Mouse (Mus musculus): ENCODE measurements around the gene Ltbp2. TPM values are rescaled to one million over a fixed set of nuclear protein-coding genes. Genes with fewer than 3 reads are reported as not detected.

Gene Ltbp2
- total RNA-seq, 2 experiments from 2014 or later: 0.26 to 0.71 TPM

DNA sequence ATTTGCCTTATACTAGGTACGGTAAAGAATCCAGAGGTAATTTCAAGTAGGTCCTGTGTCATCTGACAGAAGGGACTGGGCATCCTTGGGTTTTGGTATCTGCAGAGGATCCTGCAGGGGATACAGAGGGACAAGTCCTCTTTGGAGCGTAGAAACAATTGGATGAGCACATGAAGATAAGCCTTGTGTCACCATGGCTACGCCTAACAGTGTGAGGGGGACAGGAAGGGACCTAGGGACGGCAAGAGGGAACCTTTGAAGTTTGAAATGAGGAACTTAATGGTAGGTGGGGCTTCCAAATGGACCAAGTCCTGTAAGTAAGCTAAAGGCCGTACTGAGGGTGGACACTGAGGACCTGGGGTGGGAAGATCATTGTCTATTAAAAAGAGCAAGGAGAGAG, 21.0 kb upstream of the Ltbp2 start:
- H3K4me3 ChIP-seq: no peak overlapping the region
- TF ChIP-seq CTCF (conservative IDR thresholded peaks at IDR 0.05): no peak
- no peak overlapping the region for H3K27ac ChIP-seq
- no peak for DNase-seq (ENCODE audit: low spot score in 2 of 2)

- no peak for TF ChIP-seq CTCF (conservative IDR thresholded peaks at IDR 0.05)
- no peak overlapping the region for H3K4me3 ChIP-seq
- H3K27ac ChIP-seq: no peak overlapping the region
- no peak for DNase-seq (ENCODE audit: low spot score in 2 of 2)
Observed at GRCm38 (mm10) chr12:84896235-84896634, 19.9 kb upstream of the Ltbp2 start.

DNA sequence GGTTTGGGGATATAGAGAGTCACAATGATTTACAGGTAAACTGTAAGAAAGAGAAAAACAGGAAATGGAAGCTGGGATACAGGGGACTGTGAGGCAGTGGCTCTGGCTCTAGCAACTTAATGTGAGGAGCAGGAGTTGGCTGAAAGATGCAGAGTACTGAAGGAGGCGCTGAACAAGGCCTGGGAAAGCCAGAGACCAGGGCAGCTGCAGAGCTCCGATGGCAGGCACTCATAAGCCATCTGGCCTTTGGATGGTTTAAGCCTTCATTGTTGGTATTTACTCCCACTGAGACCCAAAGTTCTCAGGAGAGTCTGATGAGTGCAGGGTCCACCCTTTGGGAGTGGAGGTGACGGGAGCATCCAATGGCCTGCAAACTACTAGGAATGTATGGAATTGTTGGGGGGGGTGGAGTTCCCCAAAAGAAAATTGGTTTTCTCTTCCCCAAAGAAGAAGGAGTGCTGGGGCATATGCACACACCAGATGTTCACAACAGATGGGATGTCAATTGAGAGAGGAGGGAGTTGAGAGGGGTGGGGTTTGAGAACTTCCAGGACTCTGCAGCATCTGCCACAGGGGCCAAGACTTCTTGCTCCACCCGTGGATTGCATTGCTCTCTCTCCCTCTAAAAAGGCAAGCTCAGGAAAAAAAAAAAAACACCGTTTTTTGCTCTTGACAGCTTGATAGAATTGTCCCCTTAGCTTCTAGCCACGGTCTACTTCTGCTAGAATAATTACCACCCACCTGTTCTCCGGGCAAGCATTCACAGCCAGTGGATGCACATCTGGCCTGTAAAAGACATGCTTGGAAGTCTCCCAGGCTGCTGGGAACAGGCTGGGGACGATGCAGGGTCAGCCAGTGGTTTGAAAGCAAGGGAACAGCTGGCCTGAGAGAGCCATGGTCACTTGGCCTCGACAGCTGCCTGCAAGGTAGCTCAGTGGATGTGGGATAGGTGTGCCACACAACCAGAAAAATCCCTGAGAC, 17.6 kb upstream of the Ltbp2 start:
- Histone ChIP-seq H3K27ac (no peak overlapping the region), H3K4me3 (no peak overlapping the region)
- no peak for TF ChIP-seq CTCF (conservative IDR thresholded peaks at IDR 0.05)
- DNase-seq (ENCODE audit: low spot score in 2 of 2): no peak

DNA sequence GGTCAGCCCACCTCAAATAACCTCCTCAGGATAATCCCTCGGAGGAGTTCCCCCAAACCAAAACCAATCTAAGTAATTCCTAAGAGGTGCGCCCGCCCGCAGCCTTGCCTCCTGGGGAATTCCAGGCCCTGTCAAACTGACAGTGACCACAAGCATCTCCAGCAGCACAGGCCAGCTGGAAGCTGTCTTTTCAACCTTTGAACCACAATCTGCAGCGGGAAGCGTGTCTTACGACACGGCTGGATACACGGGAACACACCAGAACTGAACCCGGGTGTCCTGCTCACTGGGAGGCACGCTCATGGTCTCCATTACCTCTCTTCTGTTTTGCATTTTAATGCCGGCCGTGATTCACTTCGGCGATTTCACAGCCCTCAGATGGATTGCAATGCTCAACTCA, 14.0 kb upstream of the Ltbp2 start:
- no peak for DNase-seq (ENCODE audit: low spot score in 2 of 2)
- H3K27ac ChIP-seq: no peak overlapping the region
- no peak overlapping the region for H3K4me3 ChIP-seq
- TF ChIP-seq CTCF (conservative IDR thresholded peaks at IDR 0.05): no peak

GRCm38 (mm10) chr12:84885107-84885876, 9.0 kb upstream of the Ltbp2 start:
- no peak for TF ChIP-seq CTCF (conservative IDR thresholded peaks at IDR 0.05)
- DNase-seq (ENCODE audit: low spot score in 2 of 2): no peak
- no peak overlapping the region for H3K27ac ChIP-seq
- H3K4me3 ChIP-seq: no peak overlapping the region

DNA sequence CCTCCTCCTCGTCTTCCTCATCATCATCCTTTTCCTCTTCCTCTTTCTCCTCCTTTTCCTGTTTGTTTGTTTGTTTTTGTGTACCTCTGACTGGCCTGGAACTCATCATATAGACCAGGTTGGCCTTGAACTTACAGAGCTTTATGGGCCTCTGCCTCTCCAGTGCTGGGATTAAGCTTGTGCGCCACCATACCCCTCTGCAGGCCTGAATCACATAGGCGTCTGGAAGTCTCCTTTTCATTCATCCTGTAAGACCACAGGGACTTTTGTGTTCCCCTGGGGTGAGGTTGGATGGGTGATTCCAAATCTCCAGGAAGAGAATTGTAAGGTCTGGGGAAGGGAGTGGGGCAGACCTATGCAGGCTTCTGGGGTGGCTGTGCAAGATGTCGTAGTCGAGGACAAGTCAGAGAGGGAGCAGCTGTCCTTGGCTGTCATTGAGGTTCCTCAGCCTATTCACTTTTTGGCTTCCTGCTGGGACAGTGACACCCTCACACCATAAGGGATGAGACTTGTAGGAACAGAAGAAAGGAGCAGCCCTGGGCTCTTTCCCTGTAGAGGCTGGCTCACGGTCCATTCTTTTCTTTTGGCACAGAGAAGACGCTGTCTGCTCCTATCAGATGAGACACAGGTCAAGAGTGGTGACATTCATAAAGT, 8.2 kb upstream of the Ltbp2 start:
- Histone ChIP-seq H3K4me3 (no peak overlapping the region), H3K27ac (no peak overlapping the region)
- TF ChIP-seq CTCF (conservative IDR thresholded peaks at IDR 0.05): no peak
- no peak for DNase-seq (ENCODE audit: low spot score in 2 of 2)

GRCm38 (mm10) chr12:84882796-84883195, 6.5 kb upstream of the Ltbp2 start:
- no peak overlapping the region for H3K4me3 ChIP-seq
- DNase-seq (ENCODE audit: low spot score in 2 of 2): no peak
- no peak overlapping the region for H3K27ac ChIP-seq
- no peak for TF ChIP-seq CTCF (conservative IDR thresholded peaks at IDR 0.05)

GRCm38 (mm10) chr12:84880091-84880490, 3.8 kb upstream of the Ltbp2 start:
- Histone ChIP-seq H3K4me3 (no peak overlapping the region), H3K27ac (no peak overlapping the region)
- DNase-seq (ENCODE audit: low spot score in 2 of 2): no peak
- TF ChIP-seq CTCF (conservative IDR thresholded peaks at IDR 0.05): no peak

DNA sequence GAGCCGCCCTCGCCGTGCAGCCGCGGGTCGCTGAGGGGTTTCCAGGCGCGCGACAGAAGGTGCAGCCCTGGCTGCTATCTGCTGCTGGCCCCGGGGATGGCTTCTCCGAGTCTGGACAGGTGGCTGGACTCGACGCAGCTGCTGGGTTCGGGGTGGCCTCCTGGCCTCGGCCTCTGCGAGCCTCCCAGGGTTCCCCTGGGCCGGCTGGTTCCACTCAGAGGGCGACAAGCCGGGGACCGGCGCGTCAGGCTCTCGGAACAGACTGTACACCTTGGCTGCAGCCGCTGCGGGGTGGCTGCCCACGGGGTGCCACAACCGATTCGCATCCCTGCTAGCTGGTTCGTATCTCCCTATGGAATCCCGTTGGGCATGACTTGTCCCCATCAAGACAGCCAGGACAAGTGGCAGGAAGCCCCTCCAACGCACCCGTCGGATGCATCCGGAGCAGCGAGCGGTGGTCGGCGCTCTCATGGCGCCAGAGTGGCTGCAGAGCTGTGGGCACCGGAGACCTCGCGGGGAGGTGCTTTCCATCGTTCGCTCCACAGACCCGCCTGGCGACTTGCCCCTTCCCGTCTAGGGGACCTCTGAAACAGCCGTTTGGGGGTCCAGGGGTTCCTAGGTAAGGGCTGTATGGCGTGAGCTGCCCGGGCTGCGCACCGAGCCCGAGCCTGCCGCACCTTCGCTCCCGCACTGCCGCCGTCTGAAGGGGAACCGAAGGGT, 411 bp downstream of the Ltbp2 start:
- H3K4me3 ChIP-seq: peak overlapping the region; percentile 30; the same call in 1 of the 2 replicates
- no peak for DNase-seq (ENCODE audit: low spot score in 2 of 2)
- no peak overlapping the region for H3K27ac ChIP-seq
- no peak for TF ChIP-seq CTCF (conservative IDR thresholded peaks at IDR 0.05)

DNA sequence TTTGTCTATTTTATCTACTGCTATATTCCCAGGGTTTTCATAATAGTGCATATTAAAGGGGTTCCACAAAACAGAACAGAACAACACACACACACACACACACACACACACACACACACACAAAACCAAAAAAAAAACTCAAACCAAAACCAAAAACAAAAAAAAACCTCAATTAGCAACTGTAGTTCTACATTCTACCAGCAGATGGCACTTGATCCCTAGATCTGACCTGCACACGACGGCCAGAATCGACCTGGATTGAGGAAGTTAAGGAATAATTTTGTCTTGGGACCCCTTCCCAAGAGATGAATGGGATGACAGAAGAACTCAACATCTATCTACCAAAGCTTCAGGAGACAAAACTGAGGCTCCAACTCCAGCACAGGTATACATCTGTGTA, 2.9 kb downstream of the Ltbp2 start:
- DNase-seq (ENCODE audit: low spot score in 2 of 2): no peak
- TF ChIP-seq CTCF (conservative IDR thresholded peaks at IDR 0.05): peak; percentile 80
- Histone ChIP-seq H3K4me3 (no peak overlapping the region), H3K27ac (no peak overlapping the region)

- Histone ChIP-seq H3K4me3 (no peak overlapping the region), H3K27ac (no peak overlapping the region)
- DNase-seq (ENCODE audit: low spot score in 2 of 2): no peak
- TF ChIP-seq CTCF (conservative IDR thresholded peaks at IDR 0.05): no peak
Observed at GRCm38 (mm10) chr12:84872310-84872709, 4.0 kb downstream of the Ltbp2 start.

GRCm38 (mm10) chr12:84865431-84865830, 10.9 kb downstream of the Ltbp2 start:
- no peak for TF ChIP-seq CTCF (conservative IDR thresholded peaks at IDR 0.05)
- H3K27ac ChIP-seq: no peak overlapping the region
- no peak overlapping the region for H3K4me3 ChIP-seq
- DNase-seq (ENCODE audit: low spot score in 2 of 2): no peak
